Mouse (Mus musculus) intestine, embryonic 16.5 days (tissue): Measurements from ENCODE around the gene Zfp358. TPM values are rescaled to one million over a fixed set of nuclear protein-coding genes. Genes with fewer than 3 reads are reported as not detected.

ENCODE experiments used
- ATAC-seq: fragments of 200-750 bp; cut with Nextera tagmentation; 2 replicates; pipeline ENCODE4 v1.8.0; 2017; ENCODE audit warnings: moderate TSS enrichment, moderate library complexity
- H3K27ac ChIP-seq: fragments of 300-500 bp; sonication (generic); 2 replicates; pipeline ENCODE4 v1.5.1; 2014; ENCODE audit warnings: mild to moderate bottlenecking, low read length
- H3K27me3 ChIP-seq: fragments of 300-500 bp; sonication (generic); replicated peaks from 2 replicates; pipeline ENCODE4 v1.6.1; 2014; ENCODE audit warnings: low read length, control low read depth, mixed read lengths; ENCODE audit not compliant: control insufficient read depth, insufficient read depth
- H3K36me3 ChIP-seq: fragments of 300-500 bp; sonication (generic); 2 replicates; pipeline ENCODE4 v1.6.1; 2014; ENCODE audit warnings: low read length, control low read depth; ENCODE audit not compliant: control insufficient read depth, insufficient read depth
- H3K4me1 ChIP-seq: fragments of 300-500 bp; sonication (generic); 2 replicates; pipeline ENCODE4 v1.6.1; 2014; ENCODE audit warnings: low read length, control low read depth, mixed read lengths; ENCODE audit not compliant: control insufficient read depth, insufficient read depth
- H3K4me2 ChIP-seq: fragments of 300-500 bp; sonication (generic); 2 replicates; pipeline ENCODE4 v1.6.1; 2014; ENCODE audit warnings: low read depth, low read length, control low read depth
- H3K4me3 ChIP-seq: fragments of 300-500 bp; sonication (generic); 2 replicates; pipeline ENCODE4 v1.5.1; 2014; ENCODE audit warnings: mild to moderate bottlenecking, low read length
- H3K9ac ChIP-seq: fragments of 300-500 bp; sonication (generic); 2 replicates; pipeline ENCODE4 v1.6.1; 2014; ENCODE audit warnings: low read depth, low read length
- H3K9me3 ChIP-seq: fragments of 300-500 bp; sonication (generic); 2 replicates; pipeline ENCODE4 v1.6.1; 2016; ENCODE audit warnings: low read length, control low read depth; ENCODE audit not compliant: control insufficient read depth
- WGBS: fragments of 180-500 bp; shearing (Covaris S2); extraction: QIAGEN DNeasy Blood & Tissue Kit; methylation state at CpG from one replicate; pipeline ENCODE4 v1.1.7; 2014; 5-methylcytosine and 5-hydroxymethylcytosine counted together
- polyA plus RNA-seq: library from polyadenylated mRNA; unstranded; fragments of >200 nt; fragmentation: Nextera tagmentation; extraction: Ambion mirVana; gene quantifications from 2 replicates; pipeline ENCODE4 v1.2.1, GENCODE M21; 2015

Zfp358 gene
- polyA plus RNA-seq, 1 experiment from 2014 or later = 30.3 TPM

DNA sequence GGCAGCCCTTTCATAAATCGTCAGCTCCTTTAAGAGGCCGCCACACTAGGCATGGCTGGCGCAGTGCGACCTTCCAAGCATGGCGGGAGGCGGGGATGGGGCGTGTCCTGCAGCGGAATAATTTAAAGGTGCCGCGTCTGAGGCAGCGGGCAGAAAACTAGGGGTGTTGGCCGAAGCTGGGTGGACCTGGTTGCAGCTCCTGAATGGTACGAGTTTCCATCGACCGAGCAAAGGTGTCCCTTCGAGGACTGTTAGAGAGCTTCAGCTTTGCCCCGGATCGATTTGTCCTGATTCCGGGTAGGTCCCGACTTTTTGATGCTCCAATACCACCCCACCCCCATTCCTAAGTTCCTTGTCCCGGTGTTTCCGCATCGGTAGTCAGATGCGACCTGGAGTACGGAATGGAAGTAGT is 22.3 kb downstream of the Zfp358 start, which contains the start of gene Pnpla6:
Gene Pnpla6, plus strand, starts transcription at position 125 of the 412 bp plus-strand sequence.
- Histone ChIP-seq H3K27ac (peak within 1 kb of the TSS; percentile 88), H3K4me2 (peak within 1 kb of the TSS; percentile 91), H3K4me1 (peaks cover 4% of the 10 kb centered on the region; the same call in 1 of the 2 replicates), H3K36me3 (0 out of 2 replicates have a peak, but pooled peaks cover 2% of the 10 kb centered on the region), H3K9me3 (no peaks in the 10 kb centered on the region), H3K27me3 (no peaks in the 10 kb centered on the region), H3K9ac (peak within 1 kb of the TSS; percentile 77), H3K4me3 (peak within 1 kb of the TSS; percentile 76)
- peak; percentile 71 for ATAC-seq
- WGBS = 0% methylated on average over 25 of the region's 25 CpGs

GRCm38 (mm10) chr8:3515771-3516417 is 23.0 kb downstream of the Zfp358 start:
- H3K27me3 ChIP-seq = no peaks in the 10 kb centered on the region
- peak overlapping the region; percentile 88 for H3K27ac ChIP-seq
- H3K4me3 ChIP-seq = peak overlapping the region; percentile 76
- H3K36me3 ChIP-seq = 0 out of 2 replicates have a peak, but pooled peaks cover 2% of the 10 kb centered on the region
- peak; percentile 70 for ATAC-seq
- peak overlapping the region; percentile 91 for H3K4me2 ChIP-seq
- no peaks in the 10 kb centered on the region for H3K9me3 ChIP-seq
- H3K4me1 ChIP-seq = peaks cover 4% of the 10 kb centered on the region; the same call in 1 of the 2 replicates
- peak overlapping the region; percentile 77 for H3K9ac ChIP-seq
- under 1% methylated on average over 25 of the region's 25 CpGs for WGBS

- under 1% methylated on average over 36 of the region's 36 CpGs for WGBS
- Histone ChIP-seq H3K4me1 (peaks cover 4% of the 10 kb centered on the region; the same call in 1 of the 2 replicates), H3K27me3 (no peaks in the 10 kb centered on the region), H3K9ac (peak overlapping the region; percentile 77), H3K27ac (peak overlapping the region; percentile 88), H3K4me3 (peak overlapping the region; percentile 76), H3K4me2 (peak overlapping the region; percentile 91), H3K9me3 (no peaks in the 10 kb centered on the region), H3K36me3 (0 out of 2 replicates have a peak, but pooled peaks cover 2% of the 10 kb centered on the region)
- ATAC-seq = peak; percentile 92
Measured at GRCm38 (mm10) chr8:3516450-3517116, 23.6 kb downstream of the Zfp358 start.

DNA sequence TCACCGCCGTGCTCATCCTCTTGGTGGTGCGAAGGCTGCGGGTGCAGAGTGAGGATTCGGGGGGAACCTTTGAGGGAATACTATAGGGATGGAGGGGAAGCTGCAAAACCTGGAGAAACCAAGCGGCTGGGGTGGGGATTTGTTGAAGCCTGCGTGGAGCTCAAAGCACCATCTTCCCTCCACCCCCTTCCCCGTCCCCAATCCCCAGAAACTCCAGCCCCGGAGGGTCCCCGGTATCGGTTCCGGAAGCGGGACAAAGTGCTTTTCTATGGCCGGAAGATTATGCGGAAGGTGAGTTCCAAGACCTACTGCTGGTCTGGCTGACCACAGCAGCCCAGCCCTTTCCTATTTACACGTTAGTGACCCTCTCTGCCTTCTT is 24.2 kb downstream of the Zfp358 start:
- H3K4me1 ChIP-seq = peaks cover 4% of the 10 kb centered on the region; the same call in 1 of the 2 replicates
- H3K4me2 ChIP-seq = peak overlapping the region; percentile 91
- no peak for ATAC-seq
- H3K36me3 ChIP-seq = peaks cover 4% of the 10 kb centered on the region; the same call in 1 of the 2 replicates
- H3K9ac ChIP-seq = peak overlapping the region; percentile 77
- no peaks in the 10 kb centered on the region for H3K9me3 ChIP-seq
- WGBS = 6% methylated on average over 16 of the region's 16 CpGs
- peak overlapping the region; percentile 73 for H3K27ac ChIP-seq
- H3K4me3 ChIP-seq = peak overlapping the region; percentile 76
- no peaks in the 10 kb centered on the region for H3K27me3 ChIP-seq

DNA sequence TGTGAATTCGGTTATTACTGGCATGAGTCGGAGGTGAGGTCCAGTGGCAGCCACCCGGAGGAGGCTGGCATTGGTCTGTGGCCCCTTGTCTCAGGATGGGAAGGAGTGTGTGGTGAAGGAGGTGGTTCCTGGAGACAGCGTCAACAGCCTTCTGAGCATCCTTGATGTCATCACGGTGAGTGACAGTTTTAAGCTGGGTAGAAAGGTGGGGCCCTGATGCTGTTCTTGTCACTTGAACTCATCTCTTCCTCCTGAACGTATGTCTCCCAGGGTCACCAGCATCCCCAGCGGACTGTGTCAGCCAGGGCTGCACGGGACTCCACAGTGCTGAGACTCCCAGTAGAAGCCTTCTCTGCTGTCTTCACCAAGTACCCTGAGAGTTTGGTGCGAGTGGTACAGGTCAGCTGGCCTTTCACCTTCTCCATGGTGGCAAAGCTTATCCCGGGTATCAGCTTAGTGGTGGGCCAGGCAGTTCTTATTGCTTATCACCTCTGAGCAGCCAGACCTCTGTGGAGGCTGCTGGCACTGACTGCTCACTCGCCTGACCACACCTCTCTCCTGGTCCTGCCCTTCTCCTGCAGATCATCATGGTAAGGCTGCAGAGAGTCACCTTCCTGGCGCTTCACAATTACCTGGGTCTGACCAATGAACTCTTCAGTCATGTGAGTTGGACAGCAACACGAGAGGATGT is 29.2 kb downstream of the Zfp358 start:
- ATAC-seq = peak; percentile 70
- Histone ChIP-seq H3K9me3 (no peaks in the 10 kb centered on the region), H3K27ac (no peak overlapping the region), H3K36me3 (peaks cover 19% of the 10 kb centered on the region), H3K4me1 (no peaks in the 10 kb centered on the region), H3K27me3 (no peaks in the 10 kb centered on the region), H3K4me3 (no peak overlapping the region), H3K9ac (no peak overlapping the region), H3K4me2 (no peak overlapping the region)
- WGBS = 90% methylated on average over 13 of the region's 13 CpGs

DNA sequence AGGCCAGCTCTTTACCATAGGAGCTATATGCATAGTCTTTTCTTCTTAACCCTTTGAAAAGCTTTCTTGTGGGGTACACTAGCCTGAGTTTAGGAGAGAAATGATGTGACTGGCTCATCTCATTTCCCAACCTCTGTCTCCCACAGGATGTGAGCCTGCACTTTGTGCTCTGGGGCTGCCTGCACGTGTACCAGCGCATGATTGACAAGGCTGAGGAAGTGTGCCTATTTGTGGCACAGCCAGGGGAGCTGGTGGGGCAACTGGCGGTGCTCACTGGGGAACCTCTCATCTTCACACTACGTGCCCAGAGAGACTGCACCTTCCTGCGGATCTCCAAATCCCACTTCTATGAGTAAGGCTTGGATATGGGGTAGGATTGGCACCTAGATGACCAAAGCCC is 37.9 kb downstream of the Zfp358 start:
- no peak overlapping the region for H3K4me2 ChIP-seq
- no peak overlapping the region for H3K27ac ChIP-seq
- no peak overlapping the region for H3K9ac ChIP-seq
- no peaks in the 10 kb centered on the region for H3K4me1 ChIP-seq
- peaks cover 10% of the 10 kb centered on the region for H3K36me3 ChIP-seq
- no peak overlapping the region for H3K4me3 ChIP-seq
- no peaks in the 10 kb centered on the region for H3K27me3 ChIP-seq
- 88% methylated on average over 5 of the region's 5 CpGs for WGBS
- no peak for ATAC-seq
- H3K9me3 ChIP-seq = no peaks in the 10 kb centered on the region

GRCm38 (mm10) chr8:3531936-3532335 is 39.0 kb downstream of the Zfp358 start:
- Histone ChIP-seq H3K27ac (no peak overlapping the region), H3K4me3 (no peak overlapping the region), H3K9ac (no peak overlapping the region), H3K4me1 (no peaks in the 10 kb centered on the region), H3K36me3 (peaks cover 9% of the 10 kb centered on the region), H3K4me2 (no peak overlapping the region), H3K27me3 (no peaks in the 10 kb centered on the region), H3K9me3 (no peaks in the 10 kb centered on the region)
- ATAC-seq = no peak
- 96% methylated on average over 18 of the region's 18 CpGs for WGBS

DNA sequence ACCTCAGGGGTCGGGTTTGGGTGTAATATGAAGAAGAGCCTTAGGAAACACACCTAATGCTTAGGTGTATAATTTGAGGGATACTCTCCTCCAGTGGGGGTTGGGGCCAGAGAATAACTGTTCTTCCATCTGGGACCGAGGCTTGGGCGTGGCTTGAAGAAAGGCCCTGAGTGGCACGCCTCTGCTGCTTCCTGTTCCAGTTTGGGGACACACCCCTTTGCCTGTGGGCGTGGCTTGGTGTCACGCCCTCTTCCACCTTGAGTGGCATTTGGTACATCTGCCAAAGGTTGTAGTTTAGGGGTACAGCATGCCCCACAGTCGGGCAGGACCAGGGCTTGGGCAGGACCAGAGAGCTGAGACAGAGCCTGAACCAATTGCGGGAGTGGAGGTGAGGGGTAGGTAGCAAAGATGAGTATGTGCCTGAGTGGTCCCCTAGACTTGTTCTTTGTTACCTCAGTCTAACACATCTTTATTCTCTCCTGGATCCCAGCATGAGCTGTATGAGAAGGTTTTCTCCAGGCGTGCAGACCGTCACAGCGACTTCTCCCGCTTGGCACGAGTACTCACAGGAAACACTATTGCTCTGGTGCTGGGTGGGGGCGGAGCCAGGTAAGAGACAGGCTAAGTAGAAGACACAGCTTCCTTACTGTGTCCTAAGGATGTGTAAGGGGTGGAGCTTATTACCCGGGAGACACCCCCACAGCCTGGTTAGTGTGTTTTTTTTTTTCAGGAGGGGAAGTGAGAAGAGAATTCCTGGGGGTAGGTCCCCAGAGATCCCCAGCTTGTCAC is 43.3 kb downstream of the Zfp358 start:
- ATAC-seq = peak; percentile 57
- 63% methylated on average over 15 of the region's 15 CpGs for WGBS

More for the DNA sequence above, 43.3 kb downstream of the Zfp358 start:
- Histone ChIP-seq H3K4me2 (no peak overlapping the region), H3K36me3 (peaks cover 24% of the 10 kb centered on the region), H3K9ac (no peak overlapping the region), H3K27me3 (no peaks in the 10 kb centered on the region), H3K27ac (no peak overlapping the region), H3K9me3 (no peaks in the 10 kb centered on the region), H3K4me3 (no peak overlapping the region), H3K4me1 (no peaks in the 10 kb centered on the region)
